Mouse (Mus musculus) forebrain, embryonic 10.5 days (tissue): ENCODE data around the gene Kat2b. TPM values are rescaled to one million over a fixed set of nuclear protein-coding genes. Genes with fewer than 3 reads are reported as not detected.
"Not testable (repeated sequence)": the region's sequence is repeated elsewhere in the genome, so short reads cannot be mapped to it uniquely, and the experiment has no call there.

ENCODE experiments used
- DNase-seq: peaks from one replicate; pipeline ENCODE4 v3.0.0-alpha.2; 2017; ENCODE audit warnings: low spot score; ENCODE audit errors: extremely low spot score
- H3K27ac ChIP-seq: fragments of 300-500 bp; sonication (generic); 2 replicates; pipeline ENCODE4 v1.5.1; 2016; ENCODE audit warnings: mild to moderate bottlenecking
- H3K27me3 ChIP-seq: fragments of 300-500 bp; sonication (generic); 2 replicates; pipeline ENCODE4 v1.6.1; 2016; ENCODE audit warnings: mild to moderate bottlenecking; ENCODE audit not compliant: poor library complexity, severe bottlenecking
- H3K36me3 ChIP-seq: fragments of 300-500 bp; sonication (generic); replicated peaks from 2 replicates; pipeline ENCODE4 v1.6.1; 2016; ENCODE audit warnings: mild to moderate bottlenecking, moderate library complexity
- H3K4me1 ChIP-seq: fragments of 300-500 bp; sonication (generic); 2 replicates; pipeline ENCODE4 v1.6.1; 2016
- H3K4me3 ChIP-seq: fragments of 300-500 bp; sonication (generic); 2 replicates; pipeline ENCODE4 v1.5.1; 2016; ENCODE audit warnings: mild to moderate bottlenecking, moderate library complexity
- H3K9me3 ChIP-seq: fragments of 300-500 bp; sonication (generic); 2 replicates; pipeline ENCODE4 v1.6.1; 2016; ENCODE audit warnings: mild to moderate bottlenecking, moderate library complexity
- WGBS: fragments of 180-500 bp; shearing (Covaris S2); methylation state at CpG from one replicate; pipeline ENCODE4 v1.1.7; 2016; 5-methylcytosine and 5-hydroxymethylcytosine counted together
- polyA plus RNA-seq: library from polyadenylated mRNA; unstranded; fragments of >200 nt; fragmentation: Nextera tagmentation; extraction: Ambion mirVana; gene quantifications from 2 replicates; pipeline ENCODE4 v1.2.1, GENCODE M21; 2016

Gene Kat2b
- polyA plus RNA-seq, result 2.1 and 2.8 TPM in 2 replicates

GRCm38 (mm10) chr17:53566161-53566918, at the start of gene Kat2b:
Gene Kat2b (plus strand): TSS chr17:53566861.
- H3K27me3 ChIP-seq, result no peaks in the 10 kb centered on the region
- H3K36me3 ChIP-seq, result no peaks in the 10 kb centered on the region
- H3K4me1 ChIP-seq, result peaks cover 36% of the 10 kb centered on the region
- peak within 1 kb of the TSS; percentile 97 for H3K27ac ChIP-seq
- 2% methylated on average over 20 of the region's 20 CpGs for WGBS
- DNase-seq, result peak; percentile 37
- H3K4me3 ChIP-seq, result peak within 1 kb of the TSS; percentile 92
- no peaks in the 10 kb centered on the region for H3K9me3 ChIP-seq

GRCm38 (mm10) chr17:53519364-53519763, 47.3 kb upstream of the Kat2b start:
- no peak overlapping the region for H3K4me3 ChIP-seq
- H3K27me3 ChIP-seq, result no peaks in the 10 kb centered on the region

GRCm38 (mm10) chr17:53520509-53520908, 46.2 kb upstream of the Kat2b start:
- H3K4me1 ChIP-seq, result no peaks in the 10 kb centered on the region
- peaks cover 9% of the 10 kb centered on the region for H3K36me3 ChIP-seq
- no peak for DNase-seq
- no peak overlapping the region for H3K4me3 ChIP-seq
- no peaks in the 10 kb centered on the region for H3K9me3 ChIP-seq
- no peak overlapping the region for H3K27ac ChIP-seq
- no peaks in the 10 kb centered on the region for H3K27me3 ChIP-seq

More at GRCm38 (mm10) chr17:53519364-53519763, 47.3 kb upstream of the Kat2b start:
- Histone ChIP-seq H3K9me3 (no peaks in the 10 kb centered on the region), H3K4me1 (no peaks in the 10 kb centered on the region), H3K36me3 (peaks cover 15% of the 10 kb centered on the region), H3K27ac (no peak overlapping the region)
- DNase-seq, result no peak

- Histone ChIP-seq H3K4me3 (no peak overlapping the region), H3K9me3 (no peaks in the 10 kb centered on the region), H3K27ac (no peak overlapping the region), H3K4me1 (no peaks in the 10 kb centered on the region), H3K27me3 (no peaks in the 10 kb centered on the region), H3K36me3 (no peaks in the 10 kb centered on the region)
- no peak for DNase-seq
- WGBS, result 94% methylated on average over 2 of the region's 2 CpGs
These were observed 38.6 kb upstream of the Kat2b start for GRCm38 (mm10) chr17:53528034-53528433.

- Histone ChIP-seq H3K27me3 (no peaks in the 10 kb centered on the region), H3K36me3 (no peaks in the 10 kb centered on the region), H3K27ac (no peak overlapping the region), H3K9me3 (no peaks in the 10 kb centered on the region), H3K4me1 (no peaks in the 10 kb centered on the region), H3K4me3 (no peak overlapping the region)
- DNase-seq, result no peak
- 56% methylated on average over 2 of the region's 2 CpGs for WGBS
These were observed 35.5 kb upstream of the Kat2b start for GRCm38 (mm10) chr17:53531160-53531559.

GRCm38 (mm10) chr17:53532425-53532824, 34.2 kb upstream of the Kat2b start:
- no peaks in the 10 kb centered on the region for H3K4me1 ChIP-seq
- H3K27me3 ChIP-seq, result no peaks in the 10 kb centered on the region
- no peak overlapping the region for H3K4me3 ChIP-seq
- no peak for DNase-seq
- no peaks in the 10 kb centered on the region for H3K9me3 ChIP-seq
- 90% methylated on average over 2 of the region's 2 CpGs for WGBS
- H3K27ac ChIP-seq, result no peak overlapping the region
- H3K36me3 ChIP-seq, result no peaks in the 10 kb centered on the region

GRCm38 (mm10) chr17:53539351-53539750, 27.3 kb upstream of the Kat2b start, which contains the start of gene Pp2d1:
Gene Pp2d1 (minus strand): TSS chr17:53539451.
- 75% methylated on average over 2 of the region's 2 CpGs for WGBS
- DNase-seq, H3K36me3 ChIP-seq, H3K4me3 ChIP-seq, H3K4me1 ChIP-seq, H3K9me3 ChIP-seq, H3K27me3 ChIP-seq, H3K27ac ChIP-seq: not testable (repeated sequence)

- no peak for DNase-seq
- 95% methylated on average over 4 of the region's 4 CpGs for WGBS
- no peaks in the 10 kb centered on the region for H3K9me3 ChIP-seq
- no peaks in the 10 kb centered on the region for H3K4me1 ChIP-seq
- no peaks in the 10 kb centered on the region for H3K36me3 ChIP-seq
- no peaks in the 10 kb centered on the region for H3K27me3 ChIP-seq
- no peak overlapping the region for H3K4me3 ChIP-seq
- no peak overlapping the region for H3K27ac ChIP-seq
These were observed 24.1 kb upstream of the Kat2b start for GRCm38 (mm10) chr17:53542536-53542935.

- Histone ChIP-seq H3K4me1 (no peaks in the 10 kb centered on the region), H3K27me3 (no peaks in the 10 kb centered on the region), H3K27ac (no peak overlapping the region), H3K36me3 (no peaks in the 10 kb centered on the region), H3K9me3 (no peaks in the 10 kb centered on the region), H3K4me3 (no peak overlapping the region)
- 88% methylated on average over 9 of the region's 9 CpGs for WGBS
- no peak for DNase-seq
These were observed 22.9 kb upstream of the Kat2b start for GRCm38 (mm10) chr17:53543591-53544324.

GRCm38 (mm10) chr17:53551306-53552299, 15.1 kb upstream of the Kat2b start:
- 66% methylated on average over 8 of the region's 8 CpGs for WGBS
- no peak overlapping the region for H3K4me3 ChIP-seq
- no peak overlapping the region for H3K27ac ChIP-seq
- no peaks in the 10 kb centered on the region for H3K36me3 ChIP-seq
- no peak for DNase-seq
- no peaks in the 10 kb centered on the region for H3K27me3 ChIP-seq
- 0 out of 2 replicates have a peak, but pooled peaks cover 3% of the 10 kb centered on the region for H3K9me3 ChIP-seq
- peaks cover 9% of the 10 kb centered on the region for H3K4me1 ChIP-seq

- Histone ChIP-seq H3K9me3 (0 out of 2 replicates have a peak, but pooled peaks cover 3% of the 10 kb centered on the region), H3K4me1 (peaks cover 9% of the 10 kb centered on the region), H3K27me3 (no peaks in the 10 kb centered on the region), H3K36me3 (no peaks in the 10 kb centered on the region), H3K27ac (no peak overlapping the region), H3K4me3 (no peak overlapping the region)
- DNase-seq, result no peak
- 74% methylated on average over 4 of the region's 4 CpGs for WGBS
These were observed 12.6 kb upstream of the Kat2b start for GRCm38 (mm10) chr17:53554088-53554487.

GRCm38 (mm10) chr17:53554813-53555212, 11.8 kb upstream of the Kat2b start:
- H3K27ac ChIP-seq, result no peak overlapping the region
- H3K36me3 ChIP-seq, result no peaks in the 10 kb centered on the region
- WGBS, result 86% methylated on average over 3 of the region's 3 CpGs
- H3K9me3 ChIP-seq, result 0 out of 2 replicates have a peak, but pooled peaks cover under 1% of the 10 kb centered on the region
- H3K4me1 ChIP-seq, result peaks cover 9% of the 10 kb centered on the region
- DNase-seq, result no peak
- no peak overlapping the region for H3K4me3 ChIP-seq
- no peaks in the 10 kb centered on the region for H3K27me3 ChIP-seq
